ENCODE assay signal across 8 mouse cellular contexts in the genomic region with DNA sequence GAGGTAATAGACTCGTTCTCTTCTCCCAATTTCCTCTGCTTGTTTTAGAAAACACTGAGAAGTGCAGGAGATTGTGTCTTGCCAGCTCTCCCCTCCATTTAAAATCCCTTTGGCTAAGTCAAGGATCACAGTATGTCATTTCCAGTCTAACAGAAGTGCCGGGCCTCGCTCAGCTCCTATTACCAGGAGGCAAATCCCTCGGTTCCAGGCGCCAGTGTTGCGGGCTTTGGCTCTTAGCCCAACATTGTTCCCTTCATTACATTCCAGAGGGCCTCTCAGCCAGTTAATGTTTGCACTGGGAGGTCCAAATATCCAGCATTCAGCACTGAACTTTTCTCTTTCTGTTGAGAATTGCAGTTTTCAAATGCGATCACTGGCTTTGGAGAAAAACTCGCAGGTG.
DNase-seq lines count a peak whose midpoint lies in the region; ATAC-seq and TF ChIP-seq lines count a peak whose summit lies in the region.

No protein-coding gene starts in this region.

- no peaks in the 10 kb centered on the region for H3K36me3 ChIP-seq in hindbrain, embryonic 14.5 days (replicated peaks; ENCODE audit: control insufficient read depth, insufficient read depth)
- no peaks in the 10 kb centered on the region for H3K36me3 ChIP-seq in midbrain, embryonic 16.5 days (ENCODE audit: control insufficient read depth, insufficient read depth, low read length)

- no peaks in the 10 kb centered on the region for H3K27me3 ChIP-seq in hindbrain, embryonic 14.5 days (ENCODE audit: control insufficient read depth, insufficient read depth, low read length)
- H3K27me3 ChIP-seq in midbrain, embryonic 16.5 days (ENCODE audit: control insufficient read depth, insufficient read depth, low read depth, low read length): no peaks in the 10 kb centered on the region

- H3K27ac ChIP-seq in gastrocnemius, adult 2 months: 0 out of 2 replicates have a peak overlapping the region, but pooled peaks have one; percentile 20
- H3K27ac ChIP-seq in hindbrain, embryonic 14.5 days: peak overlapping the region; percentile 73
- H3K27ac ChIP-seq in midbrain, embryonic 16.5 days (ENCODE audit: low read length): peak overlapping the region; percentile 59

- WGBS in hindbrain, embryonic 14.5 days: 13% methylated on average over 8 of the region's 8 CpGs
- 6% methylated on average over 8 of the region's 8 CpGs for WGBS in midbrain, embryonic 16.5 days

- no peaks in the 10 kb centered on the region for H3K9me3 ChIP-seq in hindbrain, embryonic 14.5 days (ENCODE audit: control insufficient read depth, low read length)
- no peaks in the 10 kb centered on the region for H3K9me3 ChIP-seq in midbrain, embryonic 16.5 days (replicated peaks; ENCODE audit: control insufficient read depth, low read length, poor library complexity, severe bottlenecking)

- no peak overlapping the region for H3K4me3 ChIP-seq in gastrocnemius, adult 2 months
- no peak overlapping the region for H3K4me3 ChIP-seq in hindbrain, embryonic 14.5 days (replicated peaks; ENCODE audit: low read length)
- H3K4me3 ChIP-seq in midbrain, embryonic 16.5 days (ENCODE audit: low read depth, low read length): no peak overlapping the region

- H3K4me1 ChIP-seq in hindbrain, embryonic 14.5 days (replicated peaks; ENCODE audit: control insufficient read depth, insufficient read depth, low read length): peaks cover 18% of the 10 kb centered on the region
- peaks cover 22% of the 10 kb centered on the region for H3K4me1 ChIP-seq in midbrain, embryonic 16.5 days (ENCODE audit: control insufficient read depth, insufficient read depth, low read length)

- no peak for TF ChIP-seq CTCF in gastrocnemius, adult 2 months (IDR thresholded peaks at IDR 0.05)

- no peak overlapping the region for H3K9ac ChIP-seq in hindbrain, embryonic 14.5 days
- no peak overlapping the region for H3K9ac ChIP-seq in midbrain, embryonic 16.5 days (ENCODE audit: low read depth, low read length)

- DNase-seq in testis, postnatal 14 days (ENCODE audit: low spot score): peak; percentile 13
- DNase-seq in testis, postnatal 10 days (ENCODE audit: low spot score): no peak
- DNase-seq in gastrocnemius, adult 2 months: no peak
- peak; percentile 75 for DNase-seq in hindbrain, embryonic 14.5 days (ENCODE audit: low spot score)
- peak; percentile 3 to 37 for DNase-seq in left cerebral cortex, postnatal 10 days (ENCODE audit: extremely low spot score in 1 of 2, low spot score in 2 of 2)
- no peak for DNase-seq in thymus, postnatal 0 days (ENCODE audit: low spot score)
- DNase-seq in urinary bladder, postnatal 10 days (ENCODE audit: low spot score): no peak

- intact Hi-C loops in gastrocnemius, adult 2 months (cut with DNase I): no loop called here
- intact Hi-C loops in left cerebral cortex, postnatal 10 days (cut with DNase I): no loop called here

- ATAC-seq in hindbrain, embryonic 14.5 days (ENCODE audit: low FRiP score): no peak
- no peak for ATAC-seq in midbrain, embryonic 16.5 days

- H3K4me2 ChIP-seq in hindbrain, embryonic 14.5 days (replicated peaks): no peak overlapping the region
- no peak overlapping the region for H3K4me2 ChIP-seq in midbrain, embryonic 16.5 days (ENCODE audit: low read length)

Comparison
In these comparisons a context has a peak if more than half of its experiments do, and no peak if none do; other contexts are left out.
1. DNase-seq: peak in testis, postnatal 14 days (single experiment), hindbrain, embryonic 14.5 days (single experiment) and left cerebral cortex, postnatal 10 days (2 of 2); none in testis, postnatal 10 days (single experiment), gastrocnemius, adult 2 months (single experiment), thymus, postnatal 0 days (single experiment) and urinary bladder, postnatal 10 days (single experiment).
2. H3K27ac ChIP-seq: peak in every context shown above with its lines; median percentile 73 in hindbrain, embryonic 14.5 days; 59 in midbrain, embryonic 16.5 days; 20 in gastrocnemius, adult 2 months.